Mouse (Mus musculus): ENCODE results near the gene Cyp17a1. TPM values are rescaled to one million over a fixed set of nuclear protein-coding genes. Genes with fewer than 3 reads are reported as not detected.

The Cyp17a1 gene
- total RNA-seq, 2 experiments from 2014 or later = not detected

- ATAC-seq (replicated peaks; ENCODE audit: poor library complexity) = no peak
Observed at GRCm38 (mm10) chr19:46644343-46644792, 28.6 kb downstream of the Cyp17a1 start.

DNA sequence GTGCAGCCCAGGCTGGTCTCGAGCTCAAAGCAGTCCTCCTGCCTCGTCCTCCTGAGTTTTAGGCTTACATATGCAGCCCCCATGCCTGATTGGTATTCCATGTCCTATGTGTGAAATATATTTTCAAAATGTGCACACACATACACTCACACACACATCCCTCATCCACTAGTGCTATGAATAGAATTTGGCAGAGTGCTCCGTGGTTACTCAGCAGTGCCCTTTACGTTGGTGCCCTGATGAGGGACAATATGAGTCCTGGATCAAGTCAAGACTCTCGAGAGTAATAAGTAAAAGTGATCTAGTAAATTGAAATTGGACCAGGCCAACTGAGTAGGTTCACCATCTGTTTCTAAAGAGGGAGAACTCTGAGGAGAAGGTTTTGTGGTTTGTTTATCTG, 29.7 kb downstream of the Cyp17a1 start:
- ATAC-seq (replicated peaks; ENCODE audit: poor library complexity) = no peak

- ATAC-seq (replicated peaks; ENCODE audit: poor library complexity) = no peak
Observed at GRCm38 (mm10) chr19:46642136-46642753, 30.7 kb downstream of the Cyp17a1 start.

DNA sequence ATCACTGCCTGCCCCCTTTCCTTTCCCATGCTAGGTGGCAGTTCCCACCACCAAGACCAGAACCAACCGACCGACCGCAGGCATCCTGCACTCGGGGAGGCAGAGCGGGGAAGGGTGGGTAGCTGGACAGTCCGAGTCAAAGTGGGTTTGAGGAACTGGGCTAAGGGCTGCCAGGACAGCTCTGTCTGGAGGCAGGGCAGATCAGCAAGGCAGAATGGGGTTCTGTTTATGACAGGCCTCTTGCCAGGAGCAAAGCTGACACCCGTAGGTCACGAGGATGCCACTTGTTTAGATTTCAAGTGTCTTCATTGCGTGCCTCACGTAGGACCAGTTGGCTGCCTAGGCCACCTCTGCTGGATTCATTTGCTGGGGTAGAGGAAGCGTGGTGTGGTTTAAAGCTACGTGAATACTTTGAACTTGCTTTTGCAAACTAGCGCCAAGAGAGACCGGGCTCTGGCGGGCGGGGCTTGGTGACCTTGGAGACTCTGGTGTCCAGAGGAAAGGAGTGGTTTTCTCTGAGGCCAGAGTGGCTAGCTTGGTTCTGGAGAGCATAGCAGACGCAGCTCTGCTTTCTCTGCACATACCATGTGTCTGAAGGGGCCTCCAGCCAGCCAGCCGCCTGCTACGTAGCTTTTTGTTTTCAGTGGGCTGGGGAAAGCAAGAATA, 31.4 kb downstream of the Cyp17a1 start:
- ATAC-seq (replicated peaks; ENCODE audit: poor library complexity) = peak; percentile 9; the same call in 1 of the 2 replicates

GRCm38 (mm10) chr19:46640780-46641179, 32.2 kb downstream of the Cyp17a1 start:
- no peak for ATAC-seq (replicated peaks; ENCODE audit: poor library complexity)

- ATAC-seq (replicated peaks; ENCODE audit: poor library complexity) = no peak
Observed at GRCm38 (mm10) chr19:46639496-46639895, 33.5 kb downstream of the Cyp17a1 start.

GRCm38 (mm10) chr19:46639053-46639452, 33.9 kb downstream of the Cyp17a1 start:
- ATAC-seq (replicated peaks; ENCODE audit: poor library complexity) = no peak

DNA sequence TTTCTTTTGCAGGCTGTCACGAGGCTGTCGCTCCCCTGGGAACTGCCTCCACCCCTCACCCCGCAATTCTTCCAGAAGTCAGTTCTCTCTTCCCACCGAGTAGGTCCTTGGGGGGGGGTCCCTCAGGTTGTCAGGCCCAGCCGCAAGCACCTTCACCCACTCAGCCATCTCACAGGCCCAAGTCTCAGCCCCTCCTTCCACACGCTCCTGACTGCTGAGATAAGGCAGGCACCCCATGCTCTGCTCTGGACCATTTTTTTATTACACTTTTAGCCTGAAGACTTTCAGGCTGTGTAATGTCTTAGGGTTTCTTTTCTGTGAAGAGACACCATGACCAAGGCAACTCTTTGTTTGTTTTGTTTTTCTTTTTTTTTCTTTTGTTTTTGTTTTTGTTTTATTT, 35.4 kb downstream of the Cyp17a1 start:
- peak; percentile 50; the same call in 1 of the 2 replicates for ATAC-seq (replicated peaks; ENCODE audit: poor library complexity)

GRCm38 (mm10) chr19:46635766-46636165, 37.2 kb downstream of the Cyp17a1 start:
- 0 out of 2 replicates have a peak, but pooled peaks have one; percentile 17 for ATAC-seq (replicated peaks; ENCODE audit: poor library complexity)

GRCm38 (mm10) chr19:46631637-46632036, 41.3 kb downstream of the Cyp17a1 start:
- ATAC-seq (replicated peaks; ENCODE audit: poor library complexity) = no peak

- peak; percentile 39; the same call in 1 of the 2 replicates for ATAC-seq (replicated peaks; ENCODE audit: poor library complexity)
Observed at GRCm38 (mm10) chr19:46629807-46630206, 43.2 kb downstream of the Cyp17a1 start.

DNA sequence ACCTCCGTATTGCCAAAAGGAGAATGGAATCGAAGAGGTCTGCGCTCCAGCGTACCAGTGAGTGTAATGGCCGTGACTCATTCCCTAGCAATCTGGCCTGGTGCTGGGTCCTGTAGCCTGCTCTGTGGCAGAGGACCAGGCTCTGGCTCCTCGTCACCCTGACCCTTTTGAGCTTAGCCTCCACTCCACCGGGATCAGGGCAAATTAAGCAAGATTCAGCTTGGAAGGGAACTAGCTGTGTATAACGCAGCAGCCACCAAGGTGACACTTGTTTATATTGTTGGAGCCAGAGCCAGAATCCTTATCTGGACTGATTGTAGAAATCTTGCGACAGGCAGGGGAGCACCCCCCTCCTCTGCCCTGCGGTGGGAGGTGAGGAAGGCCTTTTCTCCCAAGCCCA, 44.6 kb downstream of the Cyp17a1 start:
- no peak for ATAC-seq (replicated peaks; ENCODE audit: poor library complexity)

DNA sequence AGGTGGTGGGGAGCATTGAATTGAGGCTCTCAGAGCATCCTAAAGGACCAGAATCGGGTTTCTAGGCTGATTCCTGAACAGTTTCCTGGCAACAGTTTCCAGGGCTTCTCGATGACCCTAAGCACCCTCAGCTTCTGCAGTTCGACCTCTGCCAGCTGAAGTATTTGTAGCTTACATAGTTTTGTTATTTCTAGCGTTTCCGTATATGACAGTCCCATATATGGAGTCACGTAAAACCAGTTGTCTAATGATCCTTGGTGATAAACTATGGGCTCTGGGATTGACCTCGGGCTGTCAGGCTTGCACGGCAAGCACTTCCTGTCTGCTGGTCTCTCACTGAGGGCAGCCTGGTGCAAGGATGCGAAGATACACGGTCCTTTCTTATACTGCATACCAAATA, 47.5 kb downstream of the Cyp17a1 start:
- ATAC-seq (replicated peaks; ENCODE audit: poor library complexity) = no peak

GRCm38 (mm10) chr19:46625015-46625414, 48.0 kb downstream of the Cyp17a1 start:
- no peak for ATAC-seq (replicated peaks; ENCODE audit: poor library complexity)

DNA sequence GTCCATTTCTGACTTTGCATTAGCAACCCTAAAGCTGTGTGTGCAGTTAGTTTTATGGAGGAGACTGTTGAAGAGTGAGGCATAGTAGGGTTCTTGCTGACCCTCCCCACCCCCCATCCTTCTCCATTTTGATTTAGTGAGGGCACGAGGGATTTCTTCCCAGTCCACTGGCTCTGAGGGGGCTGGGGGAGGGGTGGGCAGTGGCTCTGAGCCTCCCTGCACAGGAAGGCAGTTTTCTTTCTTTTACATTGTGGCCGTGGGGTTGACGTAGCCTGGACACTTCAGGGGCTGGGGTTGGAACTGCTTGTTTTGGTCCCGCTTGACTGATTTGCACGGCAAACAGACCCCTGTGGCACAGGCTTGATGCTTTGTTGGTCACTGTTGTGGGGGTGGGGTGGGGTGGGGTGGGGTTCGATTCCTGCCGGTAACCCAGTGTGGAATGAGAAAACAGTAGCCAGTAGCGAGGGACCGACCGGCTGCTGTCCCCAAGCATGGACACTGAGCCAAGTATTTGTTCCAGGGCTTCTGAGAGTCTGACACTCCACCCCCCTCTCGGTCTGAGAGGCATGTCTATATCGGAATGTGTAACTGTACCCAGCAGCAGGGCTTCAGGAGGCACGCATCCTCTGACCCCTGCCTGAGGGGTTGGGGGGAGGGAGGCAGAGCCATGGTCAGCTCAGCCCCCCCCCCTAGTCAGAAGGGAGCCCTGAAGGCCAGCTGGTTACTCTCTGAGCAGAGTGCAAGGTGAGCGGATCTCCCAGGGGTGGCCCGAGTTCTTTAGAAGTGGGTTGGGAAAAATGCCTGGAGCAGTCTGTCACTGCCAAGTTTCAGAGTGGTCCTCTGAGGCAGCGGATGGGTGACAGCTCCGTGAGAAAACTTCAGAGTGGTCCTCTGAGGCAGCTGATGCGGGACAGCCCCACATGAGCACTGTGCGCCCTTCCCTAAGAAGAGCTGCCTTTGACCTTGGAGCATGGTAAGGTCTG, 48.9 kb downstream of the Cyp17a1 start:
- no peak for ATAC-seq (replicated peaks; ENCODE audit: poor library complexity)

DNA sequence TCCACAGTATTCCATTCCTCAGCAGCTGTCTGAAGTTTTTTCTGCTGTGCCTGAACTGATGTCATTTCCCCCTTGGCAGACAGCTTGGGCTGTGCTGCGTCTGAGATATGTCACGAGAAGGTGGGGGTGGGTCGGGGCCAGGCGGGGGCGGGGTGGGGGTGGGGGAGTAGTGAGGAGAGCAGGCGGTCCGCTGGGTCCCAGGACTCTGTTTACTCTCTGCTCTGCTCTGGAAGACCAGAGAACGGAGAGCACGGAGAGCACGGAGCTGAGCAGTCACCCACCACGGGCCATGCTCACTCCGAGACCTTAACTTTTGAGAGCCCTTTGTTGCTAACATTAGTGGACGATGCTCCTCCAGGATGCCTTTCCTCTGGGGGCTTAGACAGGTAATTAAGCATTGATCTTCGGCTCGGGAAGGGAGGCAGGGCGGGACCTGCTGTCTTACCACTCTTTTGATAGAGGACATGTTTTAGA, 49.7 kb downstream of the Cyp17a1 start:
- ATAC-seq (replicated peaks; ENCODE audit: poor library complexity) = no peak

- no peak for ATAC-seq (replicated peaks; ENCODE audit: poor library complexity)
Observed at GRCm38 (mm10) chr19:46622659-46623193, 50.2 kb downstream of the Cyp17a1 start.

DNA sequence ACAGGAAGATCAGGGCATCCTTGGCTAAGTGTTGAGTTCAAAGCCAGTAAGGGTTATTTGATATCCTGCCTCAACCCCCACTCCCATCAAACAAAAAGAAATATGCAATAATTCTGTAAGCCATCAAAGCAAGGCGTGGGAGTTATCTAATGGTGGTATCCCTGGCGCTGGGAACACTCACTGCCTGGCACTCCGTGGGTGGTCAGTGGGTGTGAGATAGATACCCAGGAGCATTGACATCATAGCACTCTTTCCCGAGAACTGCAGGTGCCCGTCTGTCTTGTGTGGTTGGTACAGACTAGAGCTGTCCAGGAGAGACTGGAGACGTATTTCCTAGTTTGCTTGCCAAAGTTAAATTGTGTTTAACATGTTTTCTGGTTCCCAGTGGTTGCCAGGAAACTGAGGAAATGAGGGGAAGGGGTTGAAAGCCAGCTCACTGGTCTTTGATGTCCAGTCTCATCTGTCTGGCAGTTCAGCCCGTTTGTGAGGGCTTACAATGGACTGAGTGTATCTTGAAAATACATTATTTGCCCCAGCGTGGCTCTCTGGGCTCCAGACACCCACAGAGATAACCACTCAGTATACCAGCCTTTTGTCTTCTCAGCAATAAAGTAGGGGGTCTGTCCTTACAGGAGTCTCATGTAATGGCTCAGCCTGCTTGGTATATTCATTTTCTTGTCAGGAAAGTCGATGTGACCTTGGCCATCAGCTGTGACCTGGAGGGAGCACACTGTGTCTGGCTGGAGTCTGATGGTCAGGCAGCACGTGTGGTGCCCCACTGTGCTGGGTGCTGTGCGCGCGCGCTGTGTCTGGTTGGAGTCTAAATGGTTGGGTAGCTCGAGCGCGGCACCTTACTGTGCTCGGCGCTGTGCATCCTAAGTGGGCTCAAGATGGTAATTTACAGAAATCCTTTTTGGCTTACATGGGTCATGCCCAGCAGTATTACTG, 51.5 kb downstream of the Cyp17a1 start:
- no peak for ATAC-seq (replicated peaks; ENCODE audit: poor library complexity)

- no peak for ATAC-seq (replicated peaks; ENCODE audit: poor library complexity)
Observed at GRCm38 (mm10) chr19:46620016-46620808, 52.8 kb downstream of the Cyp17a1 start.

Measured in megakaryocyte progenitor cell, adult 5-6 weeks (primary cell).